Comparison of ENCODE assay signal across 25 mouse cellular contexts in genomic region chr6:27991241-27991640, GRCm38 (mm10).
"Had no signal": no experiment of that assay in that cellular context is flagged by ENCODE, and none has a peak within 500 bp of the region (broad histone marks: within the 10 kb centered on the region; RNA-seq: fewer than 3 reads in every experiment).

No protein-coding gene starts in this region.

- H3K4me3 ChIP-seq: heart, adult 2 months; heart, embryonic 13.5 days; heart, embryonic 15.5 days; hindbrain, embryonic 13.5 days; hindbrain, embryonic 15.5 days; kidney, embryonic 15.5 days; limb, embryonic 13.5 days; limb, embryonic 15.5 days had no signal

- H3K27ac ChIP-seq: heart, adult 2 months; heart, embryonic 13.5 days; heart, embryonic 15.5 days; hindbrain, embryonic 13.5 days; hindbrain, embryonic 15.5 days; hindbrain, postnatal 0 days; kidney, embryonic 15.5 days; kidney, postnatal 0 days; limb, embryonic 13.5 days; limb, embryonic 15.5 days had no signal

- ATAC-seq: hindbrain, postnatal 0 days; intestine, embryonic 16.5 days had no signal

- H3K4me1 ChIP-seq: heart, embryonic 13.5 days; heart, embryonic 15.5 days; hindbrain, embryonic 13.5 days; hindbrain, embryonic 15.5 days; kidney, embryonic 15.5 days; limb, embryonic 13.5 days; limb, embryonic 15.5 days had no signal

- H3K27me3 ChIP-seq: heart, embryonic 13.5 days; heart, embryonic 15.5 days; hindbrain, embryonic 13.5 days; hindbrain, embryonic 15.5 days; kidney, embryonic 15.5 days; limb, embryonic 13.5 days; limb, embryonic 15.5 days had no signal

- H3K36me3 ChIP-seq: heart, embryonic 13.5 days; heart, embryonic 15.5 days; hindbrain, embryonic 13.5 days; hindbrain, embryonic 15.5 days; kidney, embryonic 15.5 days; limb, embryonic 13.5 days; limb, embryonic 15.5 days had no signal

- H3K9ac ChIP-seq: heart, embryonic 13.5 days; heart, embryonic 15.5 days; hindbrain, embryonic 13.5 days; hindbrain, embryonic 15.5 days; kidney, embryonic 15.5 days; limb, embryonic 13.5 days; limb, embryonic 15.5 days had no signal

- H3K9me3 ChIP-seq: heart, embryonic 13.5 days; heart, embryonic 15.5 days; hindbrain, embryonic 13.5 days; hindbrain, embryonic 15.5 days; kidney, embryonic 15.5 days; limb, embryonic 13.5 days; limb, embryonic 15.5 days had no signal

- DNase-seq: gastrocnemius, postnatal 14 days; gastrocnemius, postnatal 36 days; heart, adult 11 months; heart, adult 2 months; heart, postnatal 14 days; heart, postnatal 36 days; kidney, adult 11 months; kidney, adult 2 months; kidney, adult 9 months; kidney, postnatal 14 days; kidney, postnatal 36 days; layer of hippocampus, adult 9-11 months; layer of hippocampus, postnatal 36 days; left cerebral cortex, postnatal 4 days had no signal

- H3K4me2 ChIP-seq: heart, embryonic 11.5 days; heart, embryonic 13.5 days; heart, embryonic 15.5 days; hindbrain, embryonic 13.5 days; hindbrain, embryonic 15.5 days; kidney, embryonic 15.5 days; limb, embryonic 13.5 days; limb, embryonic 15.5 days had no signal
